Mouse (Mus musculus) ovary, adult 10 weeks (tissue): ENCODE results near the gene Pfdn5. TPM values are rescaled to one million over a fixed set of nuclear protein-coding genes. Genes with fewer than 3 reads are reported as not detected.

Experiments used
- polyA plus RNA-seq: library from polyadenylated mRNA; stranded (reverse); fragments of 350-450 nt; fragmentation: Illumina TruSeq; extraction: RNeasy Lipid Tissue Mini Kit (QIAGEN cat#74804); gene quantifications from one replicate; pipeline ENCODE4 v1.2.3, GENCODE M21; 2014

The Pfdn5 gene
- polyA plus RNA-seq: 58.6 TPM

DNA sequence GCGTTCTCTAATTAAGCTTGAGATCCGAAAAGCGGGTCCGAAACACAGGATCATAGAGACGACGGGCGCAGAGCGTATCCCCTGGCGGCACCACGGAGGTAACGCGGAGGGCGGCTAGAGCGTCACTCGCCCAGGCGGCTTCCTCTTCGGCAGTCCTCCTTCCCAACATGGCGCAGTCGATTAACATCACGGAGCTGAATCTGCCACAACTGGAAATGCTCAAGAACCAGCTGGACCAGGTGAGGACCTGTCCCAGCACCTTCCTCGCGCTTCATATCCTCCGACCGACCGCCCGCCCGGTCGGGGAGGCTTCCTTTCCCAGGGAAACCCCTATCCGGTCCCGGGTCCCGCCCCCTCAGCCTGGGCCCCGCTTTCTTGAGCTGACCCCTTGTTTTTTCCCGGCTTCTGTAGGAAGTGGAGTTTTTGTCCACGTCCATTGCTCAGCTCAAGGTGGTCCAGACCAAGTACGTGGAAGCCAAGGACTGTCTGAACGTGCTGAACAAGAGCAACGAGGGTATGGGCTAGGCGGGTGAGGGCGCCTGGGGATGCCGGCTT lies at the start of gene Pfdn5:
TSS of gene Pfdn5 (plus strand) at position 95 of the 555 bp plus-strand sequence.

DNA sequence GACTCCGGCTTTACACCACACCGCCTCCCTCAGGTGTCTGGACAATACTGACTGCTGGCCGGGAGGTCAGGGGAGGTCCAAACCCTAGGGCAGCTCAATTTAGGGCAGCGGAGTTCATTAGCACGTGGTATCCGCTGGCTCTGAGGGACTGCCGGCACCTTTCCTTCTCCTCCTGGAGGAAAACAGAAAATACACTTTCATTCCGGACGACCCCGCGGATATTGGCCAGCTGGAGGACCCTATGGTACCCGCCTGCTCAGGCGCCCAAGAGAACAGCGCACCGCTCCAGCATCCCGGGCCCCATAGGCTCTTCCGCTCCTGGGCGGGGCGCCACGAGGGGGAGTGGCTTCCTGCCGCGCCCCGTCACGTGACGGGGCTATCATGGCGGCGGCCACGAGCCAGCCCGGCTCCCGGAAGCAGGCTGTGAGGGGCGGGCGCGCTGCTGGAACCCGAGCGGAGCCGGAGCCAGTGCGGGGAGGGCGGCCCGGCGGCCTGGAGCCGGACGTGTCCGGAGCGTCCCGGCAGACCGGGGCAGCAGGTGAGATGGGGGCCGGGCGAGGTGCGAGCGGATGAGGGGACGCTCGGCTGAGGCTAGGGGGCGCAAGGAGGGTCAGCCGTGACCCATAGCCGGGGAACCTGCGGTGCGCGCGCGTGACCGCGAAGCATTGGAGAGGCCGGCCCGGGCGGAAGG lies 46.7 kb upstream of the Pfdn5 start, which contains the start of gene Mfsd5:
TSS of gene Mfsd5 (plus strand) at position 363 of the 691 bp plus-strand sequence.

DNA sequence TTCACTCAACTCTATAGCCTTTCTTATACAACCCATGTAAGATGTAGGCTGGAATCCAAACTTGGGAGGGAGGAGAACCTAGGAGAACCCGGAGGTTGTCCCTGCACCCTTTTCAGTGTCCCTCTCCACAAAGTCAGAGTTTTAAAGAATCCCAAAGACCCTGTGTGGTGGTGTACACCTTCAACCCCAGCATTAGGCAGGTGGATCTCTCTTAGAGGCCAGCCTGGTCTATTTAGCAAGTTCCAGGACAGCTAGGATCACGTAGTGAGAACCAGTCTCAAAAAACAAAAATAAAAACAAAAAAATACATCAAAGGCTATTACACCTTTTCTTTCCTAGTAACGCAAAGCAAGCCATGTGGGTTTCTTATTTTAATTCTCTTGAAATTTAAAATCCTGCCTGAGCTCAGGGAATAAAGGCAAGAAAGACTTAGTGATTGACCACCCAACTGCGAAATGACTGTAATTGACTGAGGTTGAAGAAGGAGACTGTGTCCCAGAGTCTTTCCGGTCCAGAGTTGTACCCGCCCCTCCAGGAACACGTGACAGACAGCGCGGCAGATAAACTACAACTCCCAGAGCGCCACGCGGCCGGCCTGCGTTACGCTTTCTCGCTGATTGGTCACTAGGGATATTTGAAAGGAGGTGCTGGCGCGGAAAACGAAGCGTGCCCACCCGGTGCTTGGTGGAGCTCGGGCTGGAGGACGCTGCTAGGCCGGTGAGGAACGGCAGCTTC lies 30.1 kb upstream of the Pfdn5 start, which contains the start of gene Espl1:
TSS of gene Espl1 (plus strand) at position 634 of the 735 bp plus-strand sequence.

DNA sequence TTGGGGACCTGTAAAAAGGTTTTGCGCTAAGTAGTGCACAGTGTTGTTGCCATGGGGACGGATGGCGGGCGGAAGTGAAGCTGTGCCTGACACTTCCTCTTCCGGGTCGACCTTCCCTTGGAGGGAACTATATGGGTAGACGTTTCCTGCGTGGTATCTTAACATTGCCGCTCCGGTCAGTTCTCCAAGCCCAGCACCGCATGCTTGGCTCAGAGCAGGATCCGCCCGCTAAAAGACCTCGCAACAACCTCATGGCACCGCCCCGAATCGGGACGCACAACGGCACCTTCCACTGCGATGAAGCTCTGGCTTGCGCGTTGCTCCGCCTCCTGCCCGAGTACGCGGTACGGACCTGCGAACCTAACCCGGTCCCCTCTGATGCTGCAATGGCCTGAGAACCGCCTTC lies 5.7 kb downstream of the Pfdn5 start, which contains the start of gene Myg1:
TSS of gene Myg1 (plus strand) at position 100 of the 406 bp plus-strand sequence.

DNA sequence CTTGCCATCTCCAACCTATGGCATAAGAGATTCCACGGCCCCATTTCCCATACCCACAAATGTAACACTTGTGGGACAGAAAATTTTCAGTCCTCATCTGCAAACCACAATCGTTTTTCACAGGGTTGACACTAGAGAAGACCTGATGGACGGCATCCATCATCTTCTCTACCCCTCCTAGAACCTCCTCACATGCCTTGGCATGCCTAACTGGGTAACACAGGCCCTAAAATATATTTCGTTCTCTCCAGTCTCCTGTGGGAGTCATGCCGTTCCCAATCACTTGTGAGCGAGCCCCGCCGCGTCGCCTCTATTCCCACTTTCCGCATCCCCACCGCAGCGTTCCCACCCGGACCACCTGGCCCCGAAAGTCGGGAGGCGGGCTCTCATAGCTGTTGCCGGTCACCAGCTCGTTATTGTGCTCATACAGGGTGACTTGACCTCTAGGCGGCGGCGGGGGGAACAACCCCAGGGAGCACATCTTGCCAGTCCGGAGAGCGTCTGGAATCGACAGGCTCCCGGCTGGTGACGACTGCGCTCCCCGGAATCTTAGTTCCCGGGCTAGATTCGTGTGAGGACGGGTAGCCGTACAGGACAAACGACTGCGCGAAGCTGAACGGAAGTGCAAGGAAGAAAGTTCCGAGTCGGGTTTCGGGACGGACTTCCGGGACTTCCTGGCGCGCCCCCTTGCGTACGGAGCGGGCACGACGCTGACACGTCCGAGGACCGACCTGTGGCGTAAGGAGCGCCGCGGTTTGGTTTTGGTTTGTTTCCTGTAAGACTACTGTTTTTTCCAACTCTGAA lies 24.4 kb downstream of the Pfdn5 start, which contains the start of gene Aaas:
TSS of gene Aaas (minus strand) at position 634 of the 804 bp plus-strand sequence.

DNA sequence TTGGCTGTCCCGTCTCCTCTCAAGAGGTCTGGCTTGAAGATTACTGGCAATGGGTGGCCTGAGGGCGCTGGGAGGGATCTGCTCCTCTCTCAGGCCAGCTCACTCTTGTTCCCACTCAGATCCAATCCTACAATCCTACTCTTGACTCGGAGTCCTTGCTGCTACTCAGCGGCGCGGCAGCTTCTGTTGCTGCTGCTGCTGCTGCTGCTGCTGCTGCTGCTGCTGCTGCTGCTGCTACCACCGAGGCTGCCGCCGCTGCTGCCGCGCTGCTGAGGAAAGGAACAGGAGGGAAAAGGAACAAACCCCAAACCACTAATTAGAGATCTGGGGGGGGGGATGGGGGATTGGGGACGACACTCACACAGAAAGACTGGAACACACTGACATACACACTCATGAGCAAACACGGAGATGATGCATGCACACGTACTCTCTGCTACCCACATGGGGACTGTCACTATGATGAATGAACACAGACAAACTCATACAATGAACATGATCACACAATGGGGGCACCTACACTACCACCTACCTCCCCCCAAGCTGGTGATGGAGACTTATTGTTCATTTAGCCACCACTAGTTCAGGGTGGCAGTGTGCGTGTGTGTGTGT lies 40.9 kb downstream of the Pfdn5 start, which contains the start of gene Sp7:
TSS of gene Sp7 (minus strand) at position 450 of the 612 bp plus-strand sequence.

Other genes starting within 250 kb of the Pfdn5 start
- 31.9 TPM for gene Tns2, start 225.7 kb upstream of the Pfdn5 start, polyA plus RNA-seq
- 0.23 TPM for gene Spryd3, start 189.9 kb upstream of the Pfdn5 start, polyA plus RNA-seq
- gene Igfbp6, start 181.8 kb upstream of the Pfdn5 start, polyA plus RNA-seq: not detected
- not detected for gene Soat2, start 175.6 kb upstream of the Pfdn5 start, polyA plus RNA-seq
- 59.5 TPM for gene Zfp740, start 122.9 kb upstream of the Pfdn5 start, polyA plus RNA-seq
- 19.4 TPM for gene Csad, start 121.4 kb upstream of the Pfdn5 start, polyA plus RNA-seq
- gene Itgb7, start 94.2 kb upstream of the Pfdn5 start, polyA plus RNA-seq: not detected
- gene Rarg, start 68.6 kb upstream of the Pfdn5 start, polyA plus RNA-seq: 11.1 TPM
- gene Gm9918, start 55.6 kb upstream of the Pfdn5 start, polyA plus RNA-seq: not detected
- gene Mfsd5, start 46.7 kb upstream of the Pfdn5 start, polyA plus RNA-seq: 0.94 TPM
- gene Espl1, start 29.9 kb upstream of the Pfdn5 start, polyA plus RNA-seq: 0.57 TPM
- 5.9 TPM for gene Myg1, start 5.6 kb downstream of the Pfdn5 start, polyA plus RNA-seq
- gene Aaas, start 24.7 kb downstream of the Pfdn5 start, polyA plus RNA-seq: 10.5 TPM
- gene Sp7, start 41.1 kb downstream of the Pfdn5 start, polyA plus RNA-seq: 0.46 TPM
- gene Sp1, start 80.0 kb downstream of the Pfdn5 start, polyA plus RNA-seq: 167 TPM
- gene Amhr2, start 119.3 kb downstream of the Pfdn5 start, polyA plus RNA-seq: 1.1 TPM
- gene Prr13, start 132.9 kb downstream of the Pfdn5 start, polyA plus RNA-seq: 37.5 TPM
- gene Pcbp2, start 144.4 kb downstream of the Pfdn5 start, polyA plus RNA-seq: 1,145 TPM
- not detected for gene Gm10337, start 177.6 kb downstream of the Pfdn5 start, polyA plus RNA-seq
- 5.3 TPM for gene Map3k12, start 190.9 kb downstream of the Pfdn5 start, polyA plus RNA-seq
- gene Tarbp2, start 192.1 kb downstream of the Pfdn5 start, polyA plus RNA-seq: 0.66 TPM
- not detected for gene Npff, start 198.8 kb downstream of the Pfdn5 start, polyA plus RNA-seq